Mouse (Mus musculus) thymus, adult 2 months (tissue): Measurements from ENCODE around the gene Mup10. TPM values are rescaled to one million over a fixed set of nuclear protein-coding genes. Genes with fewer than 3 reads are reported as not detected.
"Not testable (repeated sequence)": the region's sequence is repeated elsewhere in the genome, so short reads cannot be mapped to it uniquely, and the experiment has no call there.

Experiments
- DNase-seq: peaks from one replicate; pipeline ENCODE4 v3.0.0; 2021
- H3K27ac ChIP-seq: fragments of 200-500 bp; 2 replicates; pipeline ENCODE4 v1.5.1; 2012; ENCODE audit warnings: low read length, control low read depth; ENCODE audit not compliant: control insufficient read depth, insufficient read depth
- H3K27me3 ChIP-seq: fragments of 200-500 bp; 2 replicates; pipeline ENCODE4 v1.6.1; 2012; ENCODE audit warnings: mild to moderate bottlenecking, low read length, moderate library complexity, mixed read lengths; ENCODE audit not compliant: control insufficient read depth, insufficient read depth
- H3K36me3 ChIP-seq: fragments of 200-500 bp; 2 replicates; pipeline ENCODE4 v1.6.1; 2012; ENCODE audit warnings: mild to moderate bottlenecking, low read length, moderate library complexity; ENCODE audit not compliant: control insufficient read depth, insufficient read depth
- H3K4me1 ChIP-seq: fragments of 200-500 bp; replicated peaks from 2 replicates; pipeline ENCODE4 v1.6.1; 2012; ENCODE audit warnings: low read length; ENCODE audit not compliant: control insufficient read depth, insufficient read depth
- H3K4me3 ChIP-seq: fragments of 200-500 bp; 2 replicates; pipeline ENCODE4 v1.5.1; 2012; ENCODE audit warnings: mild to moderate bottlenecking, low read length, control low read depth, moderate library complexity; ENCODE audit not compliant: control insufficient read depth, insufficient read depth
- WGBS: fragments of 180-500 bp; shearing (Covaris S2); methylation state at CpG from one replicate; pipeline ENCODE4 v1.1.7; 2018; 5-methylcytosine and 5-hydroxymethylcytosine counted together
- polyA plus RNA-seq: library from polyadenylated mRNA; depleted of rRNA; stranded (reverse); fragments of >200 nt; gene quantifications from 2 replicates; pipeline ENCODE4 v1.2.3, GENCODE M21; 2012; rRNA removed

The Mup10 gene
- not detected in 2 replicates for polyA plus RNA-seq

- not testable (repeated sequence) for H3K4me3 ChIP-seq, H3K27me3 ChIP-seq, H3K36me3 ChIP-seq, H3K4me1 ChIP-seq, H3K27ac ChIP-seq, DNase-seq
- WGBS, result 91% methylated on average over 2 of the region's 2 CpGs
These were observed at the start of gene Mup10 for GRCm38 (mm10) chr4:60582099-60582498. TSS of gene Mup10 (minus strand) at chr4:60582199.

Other genes with a start within 250 kb of the Mup10 start
- 0.29 TPM in 1 of 2 replicates, not detected in the other for gene Mup9, start 160.2 kb downstream of the Mup10 start, polyA plus RNA-seq
- not detected in 2 replicates for gene Mup1, start 80.2 kb downstream of the Mup10 start, polyA plus RNA-seq
- not detected in 2 replicates for gene Mup11, start 80.2 kb upstream of the Mup10 start, polyA plus RNA-seq
- not detected in 2 replicates for gene Mup12, start 159.1 kb upstream of the Mup10 start, polyA plus RNA-seq
- gene Mup22, start 239.3 kb upstream of the Mup10 start, polyA plus RNA-seq, result 0.38 TPM in 1 of 2 replicates, not detected in the other